Mouse (Mus musculus) limb, embryonic 13.5 days (tissue): ENCODE data around the gene Tmeff1. TPM values are rescaled to one million over a fixed set of nuclear protein-coding genes. Genes with fewer than 3 reads are reported as not detected.

Experiments
- ATAC-seq: fragments of 200-750 bp; cut with Nextera tagmentation; 2 replicates; pipeline ENCODE4 v1.8.0; 2017; ENCODE audit warnings: low read depth, moderate number of reproducible peaks, moderate TSS enrichment; ENCODE audit not compliant: low FRiP score
- H3K27ac ChIP-seq: fragments of 300-500 bp; sonication (generic); 2 replicates; pipeline ENCODE4 v1.5.1; 2015; ENCODE audit warnings: inconsistent platforms, mild to moderate bottlenecking, moderate library complexity
- H3K27me3 ChIP-seq: fragments of 300-500 bp; sonication (generic); 2 replicates; pipeline ENCODE4 v1.6.1; 2015; ENCODE audit warnings: mild to moderate bottlenecking, inconsistent platforms
- H3K36me3 ChIP-seq: fragments of 300-500 bp; sonication (generic); 2 replicates; pipeline ENCODE4 v1.6.1; 2015; ENCODE audit warnings: inconsistent platforms, mild to moderate bottlenecking, moderate library complexity
- H3K4me1 ChIP-seq: fragments of 300-500 bp; sonication (generic); 2 replicates; pipeline ENCODE4 v1.6.1; 2015; ENCODE audit warnings: inconsistent platforms
- H3K4me2 ChIP-seq: fragments of 300-500 bp; sonication (generic); replicated peaks from 2 replicates; pipeline ENCODE4 v1.6.1; 2015; ENCODE audit warnings: inconsistent platforms, mild to moderate bottlenecking, moderate library complexity
- H3K4me3 ChIP-seq: fragments of 300-500 bp; sonication (generic); 2 replicates; pipeline ENCODE4 v1.5.1; 2015; ENCODE audit warnings: moderate library complexity, mild to moderate bottlenecking, inconsistent platforms
- H3K9ac ChIP-seq: fragments of 300-500 bp; sonication (generic); 2 replicates; pipeline ENCODE4 v1.6.1; 2015; ENCODE audit warnings: mild to moderate bottlenecking, inconsistent platforms
- H3K9me3 ChIP-seq: fragments of 300-500 bp; sonication (generic); 2 replicates; pipeline ENCODE4 v1.6.1; 2016; ENCODE audit warnings: inconsistent platforms
- WGBS: fragments of 180-500 bp; shearing (Covaris S2); methylation state at CpG from one replicate; pipeline ENCODE4 v1.1.7; 2015; 5-methylcytosine and 5-hydroxymethylcytosine counted together
- polyA plus RNA-seq: library from polyadenylated mRNA; unstranded; fragments of >200 nt; fragmentation: Nextera tagmentation; extraction: Ambion mirVana; gene quantifications from 2 replicates; pipeline ENCODE4 v1.2.1, GENCODE M21; 2015

Tmeff1 gene
- polyA plus RNA-seq, 1 experiment from 2014 or later: 65.1 TPM

- Histone ChIP-seq H3K27ac (no peak overlapping the region), H3K4me1 (peaks cover 46% of the 10 kb centered on the region)
- WGBS: 64% methylated on average over 9 of the region's 9 CpGs
These were observed 38.1 kb upstream of the Tmeff1 start for GRCm38 (mm10) chr4:48546568-48547496.

DNA sequence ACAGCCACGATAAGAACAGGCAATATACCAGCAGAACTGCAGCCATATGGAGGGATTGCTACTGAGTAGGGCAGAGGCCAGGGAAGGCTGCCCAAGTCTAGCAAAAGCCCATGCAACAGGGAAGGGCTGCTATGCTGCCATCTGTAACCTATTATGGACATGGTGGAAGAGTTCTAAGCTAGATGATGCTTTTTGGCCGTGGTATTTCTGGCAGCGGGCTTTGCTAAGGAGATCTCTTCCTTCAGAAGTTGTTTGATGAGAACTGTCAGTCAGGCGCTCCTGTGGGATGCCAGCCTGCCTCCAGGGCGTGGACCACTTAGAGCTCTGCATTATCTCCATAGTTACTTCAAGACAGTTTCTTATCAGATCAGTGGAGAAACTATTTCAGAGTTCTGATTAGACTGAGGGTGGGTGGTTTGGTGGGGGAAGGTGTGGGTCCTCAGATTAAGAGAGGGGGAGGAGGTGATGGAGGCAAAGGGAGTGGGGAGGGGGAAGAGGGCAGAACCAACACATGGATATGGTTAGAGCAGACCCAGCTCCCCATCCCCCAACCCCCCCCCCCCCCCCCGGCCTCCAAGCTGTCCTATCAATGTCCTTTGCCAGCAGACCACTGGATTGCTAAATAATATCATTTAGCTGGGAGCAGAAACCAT, 36.5 kb upstream of the Tmeff1 start:
- Histone ChIP-seq H3K27me3 (peaks cover 23% of the 10 kb centered on the region), H3K9me3 (no peaks in the 10 kb centered on the region), H3K27ac (no peak overlapping the region), H3K36me3 (peaks cover 13% of the 10 kb centered on the region), H3K9ac (no peak overlapping the region), H3K4me1 (peaks cover 36% of the 10 kb centered on the region), H3K4me3 (no peak overlapping the region), H3K4me2 (peak overlapping the region; percentile 23)
- ATAC-seq: peak; percentile 52
- WGBS: 17% methylated on average over 6 of the region's 6 CpGs

More at GRCm38 (mm10) chr4:48546568-48547496, 38.1 kb upstream of the Tmeff1 start:
- no peak for ATAC-seq
- Histone ChIP-seq H3K9ac (no peak overlapping the region), H3K4me2 (no peak overlapping the region), H3K9me3 (no peaks in the 10 kb centered on the region), H3K4me3 (no peak overlapping the region), H3K27me3 (peaks cover 27% of the 10 kb centered on the region), H3K36me3 (no peaks in the 10 kb centered on the region; the same call in 1 of the 2 replicates)

DNA sequence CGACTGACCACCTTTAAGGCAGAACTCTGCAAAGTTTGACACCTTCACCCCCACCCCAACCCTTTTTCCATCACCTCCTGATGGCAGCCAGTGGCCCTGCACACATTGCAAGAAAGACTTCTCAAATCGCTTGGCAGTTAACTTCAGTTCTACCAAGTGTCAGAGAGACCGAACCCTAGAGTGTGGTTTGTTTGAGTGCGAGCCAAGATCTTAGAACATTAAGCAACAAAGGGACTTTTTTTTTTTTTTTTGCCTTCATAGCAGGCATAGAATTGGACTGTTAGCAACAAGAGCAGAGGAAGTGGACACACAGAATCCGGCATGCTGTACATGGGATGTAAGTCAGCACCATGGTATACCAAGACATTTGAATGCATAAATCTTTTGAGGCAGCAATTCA, 35.3 kb upstream of the Tmeff1 start:
- H3K4me1 ChIP-seq: peaks cover 32% of the 10 kb centered on the region
- no peak overlapping the region for H3K4me2 ChIP-seq
- H3K9me3 ChIP-seq: no peaks in the 10 kb centered on the region
- no peak for ATAC-seq
- no peak overlapping the region for H3K9ac ChIP-seq
- H3K4me3 ChIP-seq: no peak overlapping the region
- WGBS: 47% methylated on average over 5 of the region's 5 CpGs
- H3K27me3 ChIP-seq: peaks cover 24% of the 10 kb centered on the region
- H3K36me3 ChIP-seq: peaks cover 22% of the 10 kb centered on the region
- H3K27ac ChIP-seq: no peak overlapping the region

DNA sequence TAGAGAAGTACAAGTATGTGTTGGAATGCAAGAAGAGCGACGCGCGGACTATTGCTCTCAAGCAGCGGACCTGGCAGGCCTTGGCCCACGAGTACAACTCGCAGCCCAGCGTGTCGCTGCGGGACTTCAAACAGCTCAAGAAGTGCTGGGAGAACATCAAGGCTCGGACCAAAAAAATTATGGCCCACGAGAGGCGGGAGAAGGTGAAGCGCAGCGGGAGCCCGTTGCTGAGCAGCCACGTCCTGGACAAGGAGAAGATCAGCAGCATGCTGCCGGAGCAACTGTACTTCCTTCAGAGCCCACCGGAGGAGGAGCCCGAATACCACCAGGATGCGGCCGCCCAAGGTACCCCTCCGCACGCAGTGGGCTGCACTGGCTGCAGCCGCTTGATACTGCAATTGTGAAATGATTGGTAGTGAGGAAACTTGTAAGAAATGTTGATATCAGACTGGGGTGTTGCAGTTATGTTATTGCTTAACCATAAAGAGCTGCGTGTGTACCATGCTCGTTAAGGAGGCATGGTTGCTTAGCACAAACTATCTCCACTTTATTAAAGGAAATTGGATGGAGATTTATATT, 32.4 kb upstream of the Tmeff1 start:
- H3K4me3 ChIP-seq: no peak overlapping the region
- 87% methylated on average over 27 of the region's 27 CpGs for WGBS
- H3K4me1 ChIP-seq: peaks cover 21% of the 10 kb centered on the region
- H3K9ac ChIP-seq: no peak overlapping the region
- H3K36me3 ChIP-seq: peaks cover 36% of the 10 kb centered on the region
- no peak overlapping the region for H3K27ac ChIP-seq
- H3K27me3 ChIP-seq: 0 out of 2 replicates have a peak, but pooled peaks cover 9% of the 10 kb centered on the region
- no peak for ATAC-seq
- no peak overlapping the region for H3K4me2 ChIP-seq
- H3K9me3 ChIP-seq: no peaks in the 10 kb centered on the region

- H3K36me3 ChIP-seq: peaks cover 46% of the 10 kb centered on the region
- 86% methylated on average over 7 of the region's 7 CpGs for WGBS
- ATAC-seq: no peak
These were observed 30.8 kb upstream of the Tmeff1 start for GRCm38 (mm10) chr4:48554132-48554531.

DNA sequence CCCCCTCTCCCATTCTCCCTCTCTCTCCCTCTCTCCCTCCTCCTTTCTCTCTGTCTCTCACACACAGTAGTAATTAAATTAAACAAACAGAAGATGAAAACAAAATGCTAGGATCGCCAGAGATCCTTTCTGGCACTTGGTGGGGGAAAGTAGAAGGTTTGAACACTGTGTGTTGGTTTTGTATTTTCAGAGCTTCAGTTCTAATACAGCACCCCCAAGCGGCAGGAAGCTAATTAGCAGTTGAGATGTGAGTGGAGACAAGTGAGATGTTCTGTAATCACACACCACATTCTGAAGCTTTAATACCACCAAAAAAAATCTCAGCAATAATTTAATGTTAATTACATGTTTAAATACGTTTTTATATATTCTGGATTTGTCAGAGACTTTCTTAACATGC, 29.2 kb upstream of the Tmeff1 start:
- H3K9ac ChIP-seq: no peak overlapping the region
- no peak overlapping the region for H3K4me3 ChIP-seq
- 0 out of 2 replicates have a peak, but pooled peaks cover 9% of the 10 kb centered on the region for H3K27me3 ChIP-seq
- H3K4me2 ChIP-seq: no peak overlapping the region
- H3K36me3 ChIP-seq: peaks cover 47% of the 10 kb centered on the region
- ATAC-seq: no peak
- WGBS: 32% methylated on average over 3 of the region's 3 CpGs
- no peaks in the 10 kb centered on the region for H3K9me3 ChIP-seq
- H3K27ac ChIP-seq: no peak overlapping the region
- H3K4me1 ChIP-seq: 0 out of 2 replicates have a peak, but pooled peaks cover 4% of the 10 kb centered on the region

More at GRCm38 (mm10) chr4:48554132-48554531, 30.8 kb upstream of the Tmeff1 start:
- H3K4me2 ChIP-seq: no peak overlapping the region
- peaks cover 5% of the 10 kb centered on the region for H3K4me1 ChIP-seq
- no peak overlapping the region for H3K27ac ChIP-seq
- no peaks in the 10 kb centered on the region for H3K9me3 ChIP-seq
- 0 out of 2 replicates have a peak, but pooled peaks cover 9% of the 10 kb centered on the region for H3K27me3 ChIP-seq
- no peak overlapping the region for H3K9ac ChIP-seq
- H3K4me3 ChIP-seq: no peak overlapping the region

GRCm38 (mm10) chr4:48559652-48560051, 25.3 kb upstream of the Tmeff1 start:
- Histone ChIP-seq H3K27me3 (no peaks in the 10 kb centered on the region), H3K4me3 (no peak overlapping the region), H3K9me3 (no peaks in the 10 kb centered on the region), H3K4me1 (peaks cover 7% of the 10 kb centered on the region; the same call in 1 of the 2 replicates), H3K4me2 (no peak overlapping the region), H3K9ac (no peak overlapping the region), H3K27ac (no peak overlapping the region), H3K36me3 (peaks cover 46% of the 10 kb centered on the region)
- 78% methylated on average over 14 of the region's 14 CpGs for WGBS
- ATAC-seq: no peak

DNA sequence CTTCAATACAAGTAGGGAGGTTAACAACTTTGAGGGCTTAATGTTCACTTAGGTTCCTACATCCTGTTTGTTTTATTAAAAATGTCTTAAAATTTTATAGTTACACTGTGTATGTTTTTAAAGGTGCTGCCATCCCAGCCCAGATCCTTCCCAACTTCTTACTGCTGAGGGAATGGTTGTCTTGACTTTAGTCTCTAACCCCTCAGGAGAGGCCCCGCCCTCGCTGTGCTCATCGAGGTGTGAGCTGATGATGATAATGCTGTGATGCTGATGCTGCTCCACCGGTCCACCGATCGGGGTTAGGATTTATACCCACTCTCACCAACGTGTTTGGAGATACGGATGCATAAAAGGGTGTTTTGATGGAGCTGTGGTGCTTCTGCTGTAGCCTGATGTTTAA, 23.1 kb upstream of the Tmeff1 start:
- Histone ChIP-seq H3K36me3 (peaks cover 39% of the 10 kb centered on the region), H3K4me3 (no peak overlapping the region)

DNA sequence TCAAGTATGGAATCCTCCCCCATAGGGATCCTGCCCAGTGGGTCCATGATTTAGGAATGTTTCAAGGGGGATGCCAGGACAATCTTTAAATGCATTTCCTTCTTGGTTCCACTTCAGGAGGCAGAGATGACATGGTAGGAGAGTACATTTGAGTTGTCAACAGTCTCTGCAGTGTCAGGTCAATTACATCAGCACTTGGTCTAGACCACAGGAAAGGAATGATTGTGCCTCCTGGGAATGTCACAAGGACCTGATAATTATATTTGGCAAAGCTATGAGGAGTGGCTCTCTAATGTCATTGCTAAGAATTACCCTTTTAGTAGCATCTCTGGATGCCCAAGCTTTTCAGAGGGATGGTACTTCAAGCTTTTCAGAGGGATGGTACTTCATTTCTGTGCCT, 20.0 kb upstream of the Tmeff1 start:
- Histone ChIP-seq H3K27ac (no peak overlapping the region), H3K4me2 (no peak overlapping the region), H3K36me3 (peaks cover 22% of the 10 kb centered on the region), H3K9me3 (no peaks in the 10 kb centered on the region), H3K9ac (no peak overlapping the region), H3K27me3 (no peaks in the 10 kb centered on the region), H3K4me1 (peaks cover 9% of the 10 kb centered on the region), H3K4me3 (no peak overlapping the region)
- ATAC-seq: no peak

More for the DNA sequence above, 23.1 kb upstream of the Tmeff1 start:
- no peaks in the 10 kb centered on the region for H3K27me3 ChIP-seq
- no peaks in the 10 kb centered on the region for H3K9me3 ChIP-seq
- no peak overlapping the region for H3K4me2 ChIP-seq
- 69% methylated on average over 8 of the region's 8 CpGs for WGBS
- no peak for ATAC-seq
- no peak overlapping the region for H3K9ac ChIP-seq
- H3K4me1 ChIP-seq: peaks cover 7% of the 10 kb centered on the region; the same call in 1 of the 2 replicates
- no peak overlapping the region for H3K27ac ChIP-seq

GRCm38 (mm10) chr4:48576361-48576760, 8.6 kb upstream of the Tmeff1 start:
- ATAC-seq: no peak
- Histone ChIP-seq H3K4me2 (no peak overlapping the region), H3K9ac (no peak overlapping the region), H3K4me1 (no peaks in the 10 kb centered on the region), H3K4me3 (no peak overlapping the region), H3K9me3 (no peaks in the 10 kb centered on the region), H3K27ac (no peak overlapping the region), H3K27me3 (peaks cover 9% of the 10 kb centered on the region; the same call in 1 of the 2 replicates), H3K36me3 (no peaks in the 10 kb centered on the region)
- 83% methylated on average over 7 of the region's 7 CpGs for WGBS

DNA sequence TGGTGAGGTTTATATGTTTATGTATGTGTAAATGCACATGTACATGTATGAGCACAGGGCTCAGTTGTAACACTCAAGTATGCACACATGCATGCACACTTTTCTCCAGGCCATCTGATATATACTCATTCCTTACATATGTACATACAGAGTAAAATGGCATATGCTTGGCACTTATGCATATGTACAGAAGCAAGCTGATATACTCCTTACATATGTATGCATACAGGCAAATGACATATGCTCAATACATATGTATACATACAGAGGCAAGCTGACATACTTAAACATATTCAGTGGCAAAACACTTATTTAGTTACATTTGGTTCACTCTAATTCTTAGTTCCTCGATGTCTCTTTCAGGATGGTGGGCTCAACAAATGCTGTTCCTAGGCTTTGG, 7.1 kb upstream of the Tmeff1 start:
- Histone ChIP-seq H3K4me2 (no peak overlapping the region), H3K9me3 (no peaks in the 10 kb centered on the region), H3K27ac (no peak overlapping the region), H3K4me3 (no peak overlapping the region), H3K36me3 (no peaks in the 10 kb centered on the region), H3K4me1 (no peaks in the 10 kb centered on the region), H3K9ac (no peak overlapping the region), H3K27me3 (peaks cover 9% of the 10 kb centered on the region; the same call in 1 of the 2 replicates)
- no peak for ATAC-seq
- WGBS: 88% methylated on average over 1 of the region's 1 CpGs

DNA sequence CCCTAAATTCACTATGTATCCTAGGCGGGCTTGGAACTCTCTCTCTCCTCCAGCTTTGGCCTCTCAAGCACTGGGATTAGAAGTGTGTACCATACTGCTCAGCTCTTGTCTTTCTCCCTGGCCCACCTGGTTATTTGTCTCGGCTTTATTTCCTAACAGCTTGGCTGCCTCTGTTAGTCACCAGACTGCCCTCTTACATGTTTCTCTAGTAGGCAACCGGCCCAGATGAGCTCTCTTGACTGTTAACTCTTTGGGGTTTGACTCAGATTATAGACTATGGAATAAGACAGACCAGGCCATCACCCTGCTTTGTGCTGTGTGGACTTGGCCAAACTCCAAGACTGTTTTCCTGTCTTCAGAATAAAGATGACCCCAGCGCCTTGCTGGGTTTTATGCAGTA, 6.6 kb upstream of the Tmeff1 start:
- Histone ChIP-seq H3K4me3 (no peak overlapping the region), H3K4me1 (no peaks in the 10 kb centered on the region), H3K27ac (no peak overlapping the region), H3K9me3 (no peaks in the 10 kb centered on the region), H3K36me3 (no peaks in the 10 kb centered on the region), H3K27me3 (peaks cover 9% of the 10 kb centered on the region; the same call in 1 of the 2 replicates), H3K9ac (no peak overlapping the region), H3K4me2 (no peak overlapping the region)
- no peak for ATAC-seq
- 49% methylated on average over 4 of the region's 4 CpGs for WGBS
